In the genomic region with DNA sequence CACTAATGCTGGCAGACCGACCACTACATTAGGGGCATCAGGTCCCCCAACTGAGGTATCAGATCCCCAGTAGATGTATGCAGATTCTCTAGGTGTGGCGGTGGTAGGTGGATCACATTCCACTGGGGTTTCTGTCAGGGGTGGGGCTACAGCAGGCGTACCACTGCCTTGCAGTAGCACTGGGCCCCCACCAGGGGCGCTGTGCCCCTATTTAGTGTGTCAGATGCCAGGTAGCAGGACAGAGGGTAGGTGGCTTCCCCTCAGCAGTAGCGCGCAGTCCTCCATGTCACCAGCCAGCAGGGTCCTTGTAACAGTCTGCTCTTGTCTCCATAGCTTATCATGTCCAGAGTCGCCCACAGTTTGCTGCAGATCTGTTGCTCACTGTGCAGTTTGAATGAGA, we compare ENCODE assay signal across 10 mouse cellular contexts.
A peak's percentile ranks its signal among the peaks of the same experiment; 100 is the strongest.
DNase-seq lines count a peak whose midpoint lies in the region; ATAC-seq and TF ChIP-seq lines count a peak whose summit lies in the region.
"Had no signal": no experiment of that assay in that cellular context is flagged by ENCODE, and none has a peak within 500 bp of the region (broad histone marks: within the 10 kb centered on the region; RNA-seq: fewer than 3 reads in every experiment).

No protein-coding gene starts in this region.

- no peak overlapping the region for H3K4me3 ChIP-seq in hindbrain, embryonic 11.5 days (ENCODE audit: low read depth, low read length)
- H3K4me3 ChIP-seq in hindbrain, embryonic 13.5 days: no peak overlapping the region
- no peak overlapping the region for H3K4me3 ChIP-seq in embryonic facial prominence, embryonic 10.5 days
- no peak overlapping the region for H3K4me3 ChIP-seq in stomach, postnatal 0 days (ENCODE audit: low read depth, low read length)
- H3K4me3 ChIP-seq: heart, embryonic 13.5 days; midbrain, embryonic 12.5 days had no signal

- no peak for TF ChIP-seq EP300 in stomach, postnatal 0 days (optimal IDR thresholded peaks at IDR 0.05)

- no peaks in the 10 kb centered on the region for H3K27me3 ChIP-seq in hindbrain, embryonic 11.5 days (ENCODE audit: control insufficient read depth, insufficient read depth, low read length)
- no peaks in the 10 kb centered on the region for H3K27me3 ChIP-seq in hindbrain, embryonic 13.5 days
- no peaks in the 10 kb centered on the region for H3K27me3 ChIP-seq in embryonic facial prominence, embryonic 10.5 days (replicated peaks; ENCODE audit: low read depth, poor library complexity, severe bottlenecking)
- no peaks in the 10 kb centered on the region for H3K27me3 ChIP-seq in stomach, postnatal 0 days (ENCODE audit: control insufficient read depth, insufficient read depth, low read length)
- H3K27me3 ChIP-seq: heart, embryonic 13.5 days; midbrain, embryonic 12.5 days had no signal

- ATAC-seq in hindbrain, embryonic 11.5 days (ENCODE audit: low FRiP score): peak; percentile 47; the same call in 1 of the 2 replicates
- no peak for ATAC-seq in hindbrain, embryonic 13.5 days (ENCODE audit: low FRiP score)
- ATAC-seq in stomach, postnatal 0 days (ENCODE audit: low FRiP score, low TSS enrichment): no peak
- no peak for ATAC-seq in activated CD4-positive, CD25-positive, alpha-beta regulatory T cell, adult 4 months

- peak; percentile 69 for TF ChIP-seq CTCF in stomach, postnatal 0 days (IDR thresholded peaks at IDR 0.05; ENCODE audit: low read depth)

- no peaks in the 10 kb centered on the region for H3K36me3 ChIP-seq in hindbrain, embryonic 11.5 days (ENCODE audit: control insufficient read depth, insufficient read depth, low read length)
- no peaks in the 10 kb centered on the region for H3K36me3 ChIP-seq in hindbrain, embryonic 13.5 days
- H3K36me3 ChIP-seq in embryonic facial prominence, embryonic 10.5 days (replicated peaks): no peaks in the 10 kb centered on the region
- no peaks in the 10 kb centered on the region for H3K36me3 ChIP-seq in stomach, postnatal 0 days (ENCODE audit: control insufficient read depth, insufficient read depth, low read length)
- H3K36me3 ChIP-seq: heart, embryonic 13.5 days; midbrain, embryonic 12.5 days had no signal

- 60% methylated on average over 7 of the region's 7 CpGs for WGBS in hindbrain, embryonic 11.5 days
- WGBS in hindbrain, embryonic 13.5 days: 56% methylated on average over 7 of the region's 7 CpGs
- WGBS in embryonic facial prominence, embryonic 10.5 days: 55% methylated on average over 7 of the region's 7 CpGs
- 56% methylated on average over 7 of the region's 7 CpGs for WGBS in stomach, postnatal 0 days

- H3K9ac ChIP-seq in hindbrain, embryonic 11.5 days (ENCODE audit: low read depth, low read length): no peak overlapping the region
- no peak overlapping the region for H3K9ac ChIP-seq in hindbrain, embryonic 13.5 days
- no peak overlapping the region for H3K9ac ChIP-seq in stomach, postnatal 0 days (ENCODE audit: low read length)
- H3K9ac ChIP-seq: heart, embryonic 13.5 days; midbrain, embryonic 12.5 days had no signal

- no peaks in the 10 kb centered on the region for H3K4me1 ChIP-seq in hindbrain, embryonic 11.5 days (replicated peaks; ENCODE audit: control insufficient read depth, insufficient read depth, low read length)
- H3K4me1 ChIP-seq in hindbrain, embryonic 13.5 days (replicated peaks): peaks cover 16% of the 10 kb centered on the region
- H3K4me1 ChIP-seq in embryonic facial prominence, embryonic 10.5 days: no peaks in the 10 kb centered on the region
- H3K4me1 ChIP-seq in stomach, postnatal 0 days (replicated peaks; ENCODE audit: control insufficient read depth, insufficient read depth): no peaks in the 10 kb centered on the region
- H3K4me1 ChIP-seq: heart, embryonic 13.5 days had no signal

- H3K27ac ChIP-seq in hindbrain, embryonic 11.5 days (ENCODE audit: low read depth, low read length): no peak overlapping the region
- H3K27ac ChIP-seq in hindbrain, embryonic 13.5 days: no peak overlapping the region
- H3K27ac ChIP-seq in embryonic facial prominence, embryonic 10.5 days (replicated peaks): no peak overlapping the region
- no peak overlapping the region for H3K27ac ChIP-seq in stomach, postnatal 0 days (replicated peaks)
- H3K27ac ChIP-seq: heart, embryonic 13.5 days; midbrain, embryonic 12.5 days had no signal

- no peaks in the 10 kb centered on the region for H3K9me3 ChIP-seq in hindbrain, embryonic 11.5 days (ENCODE audit: control insufficient read depth, low read length)
- no peaks in the 10 kb centered on the region for H3K9me3 ChIP-seq in hindbrain, embryonic 13.5 days
- H3K9me3 ChIP-seq in embryonic facial prominence, embryonic 10.5 days: no peaks in the 10 kb centered on the region
- no peaks in the 10 kb centered on the region for H3K9me3 ChIP-seq in stomach, postnatal 0 days (ENCODE audit: control insufficient read depth, low read length)
- H3K9me3 ChIP-seq: heart, embryonic 13.5 days; midbrain, embryonic 12.5 days had no signal

- no peak overlapping the region for H3K4me2 ChIP-seq in hindbrain, embryonic 11.5 days (replicated peaks; ENCODE audit: low read depth, low read length)
- no peak overlapping the region for H3K4me2 ChIP-seq in hindbrain, embryonic 13.5 days
- H3K4me2 ChIP-seq in stomach, postnatal 0 days (replicated peaks; ENCODE audit: low read depth): no peak overlapping the region
- H3K4me2 ChIP-seq: heart, embryonic 13.5 days; midbrain, embryonic 12.5 days had no signal

- peak; percentile 60 for DNase-seq in hindbrain, embryonic 11.5 days (ENCODE audit: low spot score)
- DNase-seq in thymus, postnatal 14 days: peak; percentile 14
- no peak for DNase-seq in thymus, postnatal 10 days (ENCODE audit: low spot score in 2 of 2)
- peak; percentile 43 for DNase-seq in embryonic facial prominence, embryonic 10.5 days (ENCODE audit: low spot score)
- no peak for DNase-seq in stomach, postnatal 0 days (ENCODE audit: low spot score)
- no peak for DNase-seq in heart, adult 9 months (ENCODE audit: low spot score in 2 of 2)

Comparison
In these comparisons a context has a peak if more than half of its experiments do, and no peak if none do; other contexts are left out.
1. DNase-seq: peak in hindbrain, embryonic 11.5 days (single experiment), thymus, postnatal 14 days (single experiment) and embryonic facial prominence, embryonic 10.5 days (single experiment); none in thymus, postnatal 10 days (0 of 2), stomach, postnatal 0 days (single experiment) and heart, adult 9 months (0 of 2).